Mouse (Mus musculus): Measurements from ENCODE around the gene Fcgrt.

Fcgrt gene

DNA sequence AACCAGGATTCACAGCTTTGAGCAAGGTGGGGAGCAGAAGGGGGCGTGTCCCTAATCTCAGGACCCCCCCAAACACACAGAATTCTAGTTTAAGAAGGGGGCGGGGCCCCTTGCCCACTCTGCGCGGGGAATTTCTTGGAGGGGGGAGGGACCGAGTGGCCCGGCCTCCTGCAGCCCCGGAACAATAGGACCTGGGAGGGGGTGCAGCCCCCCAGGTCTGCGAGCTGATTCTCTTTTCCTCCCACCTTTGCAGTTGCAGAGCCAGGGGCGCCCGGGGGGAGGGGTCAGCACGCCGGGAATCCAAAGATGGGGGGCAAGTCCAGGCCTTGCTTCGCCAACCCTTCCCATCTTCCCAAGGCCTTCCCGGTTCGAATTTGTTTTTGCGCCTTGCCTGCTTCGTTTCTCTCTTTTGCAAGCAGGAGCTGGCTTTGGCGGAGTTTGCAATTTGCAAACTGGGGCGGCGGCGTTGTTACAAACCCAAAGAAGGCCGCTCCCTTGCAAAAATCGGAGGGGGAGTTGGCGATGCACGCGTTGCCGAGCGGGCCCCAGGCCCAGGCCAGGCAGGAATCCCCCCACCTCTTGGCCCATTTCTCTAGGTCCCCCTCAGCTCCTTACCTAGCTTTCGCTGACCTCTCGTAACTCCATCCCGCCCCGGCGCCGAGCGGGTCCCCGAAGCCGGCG is 51.3 kb downstream of the Fcgrt start:
- peak; percentile 62 for DNase-seq

- no peak for DNase-seq
Measured at GRCm38 (mm10) chr7:45051601-45051974, 52.1 kb downstream of the Fcgrt start.

GRCm38 (mm10) chr7:45050945-45051600 is 52.6 kb downstream of the Fcgrt start:
- DNase-seq = peak; percentile 53

DNA sequence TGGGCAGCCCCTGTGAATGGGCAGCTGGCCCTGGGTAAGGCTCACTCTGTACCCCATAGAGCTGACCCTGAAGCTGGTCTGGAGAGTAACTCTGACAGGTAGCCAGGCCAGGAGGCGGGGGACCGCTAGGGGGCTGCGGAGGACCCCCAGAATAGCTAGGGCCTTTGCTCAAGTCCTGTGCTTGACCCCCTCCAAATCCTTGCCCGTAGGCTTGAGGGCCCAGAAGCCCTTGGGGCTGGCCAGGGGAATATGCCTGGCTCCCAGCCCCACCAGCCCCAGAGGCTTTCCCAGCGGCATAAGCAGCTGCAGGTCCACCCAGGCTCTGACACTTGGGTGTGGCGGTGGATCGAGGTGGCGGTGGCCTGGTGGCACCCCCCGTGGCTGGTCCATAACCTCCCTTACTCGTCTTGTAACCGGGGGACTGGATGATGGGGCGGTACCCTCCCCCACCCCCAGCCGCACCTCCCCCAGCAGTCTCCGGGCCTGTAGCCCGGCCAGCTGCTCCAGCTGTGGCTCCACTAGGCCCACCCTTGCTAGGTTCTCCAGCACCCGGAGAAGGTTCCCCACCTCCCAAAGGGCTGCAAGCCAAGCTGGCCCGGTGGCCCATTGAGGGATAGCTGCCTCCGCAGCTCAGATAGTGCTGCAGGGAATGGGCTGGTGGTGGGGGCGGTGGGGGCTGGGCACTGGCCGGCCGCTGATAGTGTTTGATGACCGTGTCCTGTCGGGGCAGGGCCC is 54.6 kb downstream of the Fcgrt start:
- no peak for DNase-seq

DNA sequence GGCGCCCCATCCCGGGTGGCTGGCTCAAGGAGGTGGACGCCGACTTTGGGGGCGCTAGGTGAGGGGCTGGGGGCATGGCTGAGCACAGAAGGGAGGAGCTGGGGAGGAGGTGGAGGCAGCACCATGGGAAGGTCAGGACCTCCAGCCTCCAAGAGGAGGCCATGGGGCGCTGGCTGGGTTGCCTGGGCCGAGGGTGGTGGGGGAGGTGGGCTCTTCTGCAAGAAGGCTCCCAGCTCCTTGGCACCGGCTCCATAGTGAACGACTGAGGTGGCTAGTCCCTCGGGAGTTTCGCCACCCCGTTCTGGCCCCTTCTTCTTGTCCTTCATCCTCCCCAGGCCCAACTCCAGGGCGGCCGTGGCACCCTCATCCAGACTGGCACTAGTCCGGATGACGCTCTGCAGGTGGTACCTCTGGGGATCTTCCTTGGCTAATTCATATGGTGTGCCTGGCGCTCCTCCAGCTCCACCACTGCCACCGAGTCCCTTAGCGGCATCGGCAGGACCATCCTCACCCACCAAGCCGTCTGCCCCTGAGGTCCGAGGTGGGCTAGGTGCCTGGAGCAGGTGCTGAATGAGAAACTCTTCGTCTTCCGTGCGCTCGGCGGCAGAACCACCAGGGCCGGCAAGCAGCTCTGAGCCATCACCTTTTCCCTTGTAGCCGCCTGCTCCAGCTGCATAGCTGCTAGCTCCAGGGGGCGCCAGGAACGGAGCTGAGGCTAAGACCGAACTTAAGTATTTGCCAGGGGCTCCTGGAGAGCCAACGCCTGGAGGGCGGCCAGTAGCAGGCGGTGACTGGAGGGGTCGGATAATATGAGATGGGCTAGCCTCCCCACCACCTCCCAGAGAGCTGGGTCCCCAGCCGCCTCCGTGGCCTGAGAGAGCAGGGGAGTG is 55.4 kb downstream of the Fcgrt start:
- no peak for DNase-seq

- no peak for DNase-seq
Measured at GRCm38 (mm10) chr7:45047491-45047890, 56.2 kb downstream of the Fcgrt start.

DNA sequence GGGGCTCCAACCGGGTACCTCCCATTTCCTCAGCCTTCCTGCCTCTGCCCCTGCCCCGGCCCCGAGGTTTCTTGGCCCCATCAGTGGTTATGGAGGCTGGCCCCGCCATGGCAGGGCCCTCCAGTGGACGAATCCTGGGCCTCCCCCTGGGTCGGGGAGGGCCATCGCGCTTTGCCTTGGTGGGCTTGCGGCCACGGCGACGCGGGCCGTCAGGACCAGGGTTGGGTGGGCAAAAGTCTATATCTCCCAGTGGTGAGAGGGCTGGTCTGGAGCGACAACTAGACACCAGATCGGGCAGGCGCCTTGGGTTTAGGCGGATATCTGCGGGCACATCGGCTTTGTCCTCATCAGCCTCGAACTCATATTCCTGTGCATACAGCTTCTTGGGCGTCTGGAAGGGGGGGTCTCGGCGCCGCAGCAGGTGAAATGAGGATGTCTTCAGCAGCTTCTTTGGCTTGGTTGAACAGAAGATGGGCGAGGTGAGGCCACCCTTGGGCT is 56.7 kb downstream of the Fcgrt start:
- DNase-seq = no peak

- no peak for DNase-seq
Measured at GRCm38 (mm10) chr7:45045741-45046140, 57.9 kb downstream of the Fcgrt start.

DNA sequence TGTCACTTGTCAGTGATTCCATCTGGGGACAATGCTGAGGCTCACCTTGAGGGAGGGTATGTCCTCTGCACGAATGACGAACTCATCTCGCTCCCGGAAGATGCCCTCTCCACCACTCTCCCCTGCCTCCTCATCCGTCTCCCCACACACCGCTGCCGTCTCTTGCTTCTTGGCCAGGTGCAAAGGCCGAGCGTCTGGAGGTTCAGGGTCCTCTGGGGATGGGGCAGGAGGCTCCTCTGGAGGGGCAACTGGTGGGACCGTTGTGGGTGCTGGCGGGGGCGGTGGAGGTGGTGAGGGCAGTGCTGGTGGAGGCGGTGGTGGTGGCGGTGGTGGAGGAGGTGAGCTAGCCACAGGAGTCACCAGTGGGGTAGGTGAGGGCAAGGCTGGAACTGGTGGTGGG is 60.3 kb downstream of the Fcgrt start:
- DNase-seq = no peak
